Mouse (Mus musculus): ENCODE results near the gene Pak3. TPM values are rescaled to one million over a fixed set of nuclear protein-coding genes. Genes with fewer than 3 reads are reported as not detected.

Gene Pak3
- polyA plus RNA-seq, 1 experiment from 2014 or later, result 4.8 TPM

Small RNAs within 50 kb of the gene (microRNA-seq; reads per million reads assigned to microRNA genes)
- gene Gm47298, result 0.74 reads per million

Other genes with a start within 250 kb of the Pak3 start
- 2.1 and 3.0 TPM in 2 replicates for gene Chrdl1, start 124.3 kb upstream of the Pak3 start, polyA plus RNA-seq (2015; fragmentation: Nextera tagmentation; extraction: Ambion mirVana)